Mouse (Mus musculus): ENCODE results near the gene Sema4d.

The Sema4d gene

DNA sequence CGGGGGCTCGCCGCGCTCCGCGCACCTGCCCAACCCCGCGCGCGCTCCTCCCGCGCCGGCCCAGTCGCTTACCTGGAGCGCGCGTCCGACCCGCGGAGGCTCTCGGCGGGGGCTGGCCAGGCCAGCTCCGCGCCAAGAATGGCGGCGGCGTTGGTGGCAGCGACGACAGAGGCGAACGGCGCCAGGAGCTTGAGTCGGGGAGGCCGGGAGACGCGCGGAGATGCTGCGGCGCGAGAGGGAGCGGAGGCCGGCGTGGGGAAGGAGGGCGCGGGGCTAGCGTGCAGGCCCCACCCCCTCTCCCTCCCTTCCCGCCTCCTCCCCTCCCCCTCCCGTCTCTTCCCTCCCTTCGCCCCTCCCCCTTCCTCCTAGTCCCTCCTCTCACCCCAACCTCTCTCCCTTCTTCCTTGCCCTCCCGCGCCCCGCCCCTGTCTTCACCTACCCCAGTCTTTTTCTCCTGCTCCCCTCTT is at the start of gene Sema4d:
Sema4d (minus strand) TSS at position 323 of the 467 bp plus-strand sequence.
- in situ Hi-C loops (cut with MboI): no loop called here

DNA sequence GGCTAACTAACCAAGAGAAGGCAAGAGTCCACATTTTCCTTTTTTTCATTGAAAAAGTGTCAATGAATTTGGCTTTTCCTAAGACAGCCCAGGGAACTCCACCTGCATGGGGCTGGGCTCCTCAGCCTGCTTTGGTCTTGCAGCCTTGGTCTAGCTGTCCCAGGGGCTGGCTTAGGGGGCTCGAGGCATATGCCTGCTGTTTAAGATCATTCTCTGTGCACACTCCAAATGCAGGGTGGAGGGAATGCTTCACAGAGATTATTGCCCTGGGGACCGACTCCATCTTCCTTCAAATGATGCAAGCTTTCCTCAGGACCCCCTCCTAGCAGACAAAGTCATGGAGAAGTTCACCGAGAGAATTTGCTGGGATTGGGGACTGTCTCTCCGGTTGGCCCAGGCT is 49.8 kb upstream of the Sema4d start:
- in situ Hi-C loops (cut with MboI): loop anchor here (10.0 to 25.0 kb wide), 2 partner anchors 802 to 1144 kb away; partner anchors contain the start of gene Nfil3

GRCm38 (mm10) chr13:51842773-51843172 is 49.2 kb upstream of the Sema4d start:
- in situ Hi-C loops (cut with MboI): loop anchor here (10.0 to 25.0 kb wide), 2 partner anchors 802 to 1145 kb away; partner anchors contain the start of gene Nfil3

DNA sequence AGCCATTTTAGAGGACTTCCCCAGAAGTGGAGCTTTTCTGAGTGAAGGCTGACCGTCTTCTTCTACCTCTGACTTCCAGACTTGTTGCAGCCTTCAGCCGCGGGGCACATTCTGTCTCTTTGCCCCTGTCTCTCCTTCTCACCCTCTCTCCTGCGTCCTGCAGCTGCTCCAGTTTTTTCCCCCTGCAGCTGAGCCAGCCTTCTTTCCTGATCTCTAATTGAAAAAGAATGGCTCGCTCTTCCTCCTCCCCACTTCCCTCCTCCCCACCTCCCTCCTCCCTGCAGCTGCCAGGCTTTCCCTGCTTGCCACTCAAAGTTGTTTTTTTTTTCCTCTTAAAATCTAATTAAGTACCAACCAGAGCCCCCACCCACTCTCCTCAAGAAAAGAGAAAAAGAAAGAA is 48.6 kb upstream of the Sema4d start:
- in situ Hi-C loops (cut with MboI): loop anchor here (10.0 to 25.0 kb wide), 2 partner anchors 803 to 1145 kb away; partner anchors contain the start of gene Nfil3

- in situ Hi-C loops (cut with MboI): loop anchor here (10.0 to 25.0 kb wide), 2 partner anchors 803 to 1146 kb away; partner anchors contain the start of gene Nfil3
Measured at GRCm38 (mm10) chr13:51841541-51842115, 48.1 kb upstream of the Sema4d start.

DNA sequence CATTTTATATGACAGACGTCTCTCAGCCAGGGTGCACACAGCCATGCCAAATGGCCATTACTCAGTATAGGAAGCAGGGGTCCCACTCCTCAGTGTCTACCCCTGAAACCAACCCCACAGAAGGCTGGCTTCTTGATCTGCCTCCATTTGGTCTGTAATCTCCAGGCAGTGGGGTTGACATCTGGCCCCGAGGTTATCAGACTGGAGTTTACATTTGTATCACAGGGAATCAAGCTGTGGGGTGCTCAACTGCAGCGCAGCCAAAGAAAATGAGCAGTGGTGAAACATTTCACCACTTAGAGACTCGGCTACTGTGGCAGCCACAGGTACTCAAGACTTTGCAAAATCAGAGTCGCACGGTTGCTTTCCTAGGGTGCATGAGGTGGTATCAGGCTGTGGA is 47.2 kb upstream of the Sema4d start:
- in situ Hi-C loops (cut with MboI): loop anchor here (10.0 to 25.0 kb wide), 2 partner anchors 804 to 1147 kb away; partner anchors contain the start of gene Nfil3

- in situ Hi-C loops (cut with MboI): loop anchor here (10.0 to 25.0 kb wide), 2 partner anchors 805 to 1148 kb away; partner anchors contain the start of gene Nfil3
Measured at GRCm38 (mm10) chr13:51839250-51840026, 45.9 kb upstream of the Sema4d start.

- in situ Hi-C loops (cut with MboI): loop anchor here (25.0 kb wide), 1 partner anchor 1150 kb away; the partner anchor contains the start of gene Nfil3
Measured at GRCm38 (mm10) chr13:51837402-51837801, 43.9 kb upstream of the Sema4d start.

DNA sequence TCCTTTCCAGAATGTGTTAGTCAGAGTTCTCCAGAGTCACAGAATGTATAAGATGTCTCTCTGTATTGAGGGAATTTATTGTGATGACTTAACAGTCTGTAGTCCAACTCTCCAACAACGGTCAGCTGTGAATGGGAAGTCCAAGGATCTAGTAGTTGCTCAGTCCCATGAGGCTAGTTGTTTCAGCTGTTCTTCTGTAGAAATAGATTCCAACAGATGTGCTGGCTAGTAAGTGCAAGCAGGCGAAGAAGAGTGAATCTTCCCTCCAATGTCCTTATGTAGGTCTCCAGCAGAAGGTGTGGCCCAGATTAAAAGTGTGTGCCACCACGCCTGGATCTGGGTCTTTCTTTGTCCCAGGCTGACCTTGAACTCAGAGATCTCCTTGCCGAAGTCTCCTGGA is 41.7 kb upstream of the Sema4d start:
- in situ Hi-C loops (cut with MboI): loop anchor here (25.0 kb wide), 1 partner anchor 1152 kb away; the partner anchor contains the start of gene Nfil3

- in situ Hi-C loops (cut with MboI): loop anchor here (25.0 kb wide), 1 partner anchor 1153 kb away; the partner anchor contains the start of gene Nfil3
Measured at GRCm38 (mm10) chr13:51834520-51834919, 41.0 kb upstream of the Sema4d start.

- in situ Hi-C loops (cut with MboI): loop anchor here (25.0 kb wide), 1 partner anchor 1153 kb away; the partner anchor contains the start of gene Nfil3
Measured at GRCm38 (mm10) chr13:51834024-51834423, 40.5 kb upstream of the Sema4d start.

DNA sequence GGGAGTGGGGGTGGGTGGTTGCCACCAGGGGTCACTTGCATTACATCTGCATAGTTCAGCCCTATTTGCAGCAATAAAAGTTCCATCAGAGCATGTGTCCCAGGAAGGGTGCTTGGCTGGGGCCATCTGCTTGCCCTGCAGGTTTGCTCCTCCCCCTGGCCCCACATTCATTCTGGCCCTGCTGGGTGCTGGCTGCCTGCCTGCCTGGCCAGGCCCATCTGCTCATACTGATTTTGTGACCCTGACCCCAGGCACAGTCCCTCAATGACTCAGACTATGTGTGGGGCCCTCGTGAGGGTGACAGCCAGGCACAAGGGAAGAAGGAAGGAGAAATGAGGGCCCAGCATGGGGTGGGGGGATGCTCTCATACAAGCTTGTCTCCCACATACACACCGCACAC is 40.1 kb upstream of the Sema4d start:
- in situ Hi-C loops (cut with MboI): loop anchor here (25.0 kb wide), 1 partner anchor 1154 kb away; the partner anchor contains the start of gene Nfil3

DNA sequence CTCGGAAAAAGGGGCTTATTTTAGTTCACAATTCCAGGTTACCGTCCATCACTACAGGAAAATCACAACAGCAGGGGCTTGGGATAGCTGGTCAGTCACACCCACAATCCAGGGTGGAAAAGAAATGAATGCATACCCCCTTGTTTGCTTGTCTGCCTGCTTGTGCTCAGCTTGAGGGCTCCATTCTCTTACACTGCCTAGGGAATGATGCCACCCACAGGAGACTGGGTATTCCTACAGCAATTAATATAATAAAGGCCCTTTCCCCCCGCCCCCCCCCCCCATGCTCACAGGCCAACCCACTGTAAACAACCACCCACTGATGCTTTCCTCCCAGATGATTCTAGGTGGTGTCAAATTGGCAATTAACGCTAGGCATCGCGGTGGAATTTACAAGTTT is 38.9 kb upstream of the Sema4d start:
- in situ Hi-C loops (cut with MboI): loop anchor here (25.0 kb wide), 1 partner anchor 1155 kb away; the partner anchor contains the start of gene Nfil3

GRCm38 (mm10) chr13:51830744-51831450 is 37.4 kb upstream of the Sema4d start:
- in situ Hi-C loops (cut with MboI): loop anchor here (25.0 kb wide), 1 partner anchor 1156 kb away; the partner anchor contains the start of gene Nfil3

DNA sequence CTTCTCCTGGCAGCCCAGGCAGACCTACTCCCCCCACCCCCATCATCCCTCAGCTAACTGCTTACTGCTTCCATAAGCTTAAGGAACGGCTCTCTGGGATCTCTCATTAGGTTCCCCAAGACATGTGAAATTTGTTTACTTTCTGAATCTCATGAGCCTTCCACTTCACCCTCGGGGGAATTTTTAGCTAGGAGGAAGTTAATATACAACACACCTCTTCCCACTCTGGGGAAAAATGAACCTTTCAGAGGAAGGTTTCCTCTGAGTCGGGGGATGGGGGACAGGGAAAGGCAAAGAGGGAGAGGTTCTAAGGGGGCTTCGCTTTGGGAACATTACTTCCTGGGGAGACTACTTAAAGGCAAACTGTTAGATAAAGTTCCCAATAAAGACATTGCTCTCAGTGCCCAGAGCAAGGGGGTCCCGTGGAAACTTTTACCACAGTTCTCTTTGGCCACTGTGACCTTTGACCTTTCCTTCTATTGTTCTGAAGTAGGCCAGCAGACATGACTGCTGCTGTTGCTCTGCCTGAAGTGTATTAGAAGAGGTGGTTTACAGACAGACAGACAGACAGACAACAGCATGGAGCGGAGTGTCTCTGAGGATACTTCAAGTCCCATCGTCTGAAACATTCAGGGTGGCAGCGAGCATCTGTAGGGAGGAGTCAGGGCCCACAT is 30.4 kb upstream of the Sema4d start:
- in situ Hi-C loops (cut with MboI): no loop called here

GRCm38 (mm10) chr13:51821988-51822387 is 28.4 kb upstream of the Sema4d start:
- in situ Hi-C loops (cut with MboI): no loop called here

DNA sequence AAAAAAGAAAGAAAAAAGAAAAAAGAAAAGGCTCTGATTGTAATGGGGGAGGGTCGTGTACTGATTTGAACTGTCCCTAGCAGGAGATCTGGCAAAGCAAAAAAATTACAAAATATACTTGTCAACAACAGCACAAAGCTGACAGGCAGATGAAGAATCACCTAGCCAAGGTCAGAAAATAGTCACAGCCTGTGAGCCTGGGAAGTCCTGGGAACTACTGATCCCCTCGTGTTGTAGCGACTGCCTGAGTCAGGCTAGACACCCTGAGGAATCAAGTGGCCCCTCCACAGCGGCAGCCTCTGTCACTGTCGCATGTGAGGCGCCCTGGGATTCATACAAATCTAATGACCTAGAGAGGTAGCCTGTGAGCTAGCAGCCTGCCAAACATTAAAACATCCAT is 25.8 kb upstream of the Sema4d start:
- in situ Hi-C loops (cut with MboI): loop anchor here (10.0 kb wide), 1 partner anchor 95 kb away; no protein-coding TSS in a partner anchor

DNA sequence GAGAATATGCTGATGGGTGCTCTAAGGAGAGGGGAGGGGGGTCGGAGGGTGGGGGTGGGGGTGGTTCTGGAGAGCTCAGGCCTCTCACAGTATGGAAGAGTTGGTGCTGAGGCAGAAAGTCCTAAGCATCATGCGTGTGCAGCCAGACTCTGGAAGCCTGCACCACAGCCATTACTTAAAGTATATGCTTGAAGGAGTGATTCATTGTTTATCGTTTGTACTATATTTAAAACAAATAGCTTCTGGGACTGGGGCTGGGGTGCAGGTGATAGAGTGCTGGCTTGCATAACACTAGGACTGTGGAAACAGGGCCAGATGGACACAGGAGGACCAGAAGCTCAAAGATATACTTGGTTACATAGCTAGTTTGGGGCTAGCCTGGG is 25.4 kb upstream of the Sema4d start:
- in situ Hi-C loops (cut with MboI): loop anchor here (10.0 kb wide), 1 partner anchor 94 kb away; no protein-coding TSS in a partner anchor

GRCm38 (mm10) chr13:51818170-51818943 is 24.8 kb upstream of the Sema4d start:
- in situ Hi-C loops (cut with MboI): loop anchor here (10.0 kb wide), 1 partner anchor 94 kb away; no protein-coding TSS in a partner anchor

DNA sequence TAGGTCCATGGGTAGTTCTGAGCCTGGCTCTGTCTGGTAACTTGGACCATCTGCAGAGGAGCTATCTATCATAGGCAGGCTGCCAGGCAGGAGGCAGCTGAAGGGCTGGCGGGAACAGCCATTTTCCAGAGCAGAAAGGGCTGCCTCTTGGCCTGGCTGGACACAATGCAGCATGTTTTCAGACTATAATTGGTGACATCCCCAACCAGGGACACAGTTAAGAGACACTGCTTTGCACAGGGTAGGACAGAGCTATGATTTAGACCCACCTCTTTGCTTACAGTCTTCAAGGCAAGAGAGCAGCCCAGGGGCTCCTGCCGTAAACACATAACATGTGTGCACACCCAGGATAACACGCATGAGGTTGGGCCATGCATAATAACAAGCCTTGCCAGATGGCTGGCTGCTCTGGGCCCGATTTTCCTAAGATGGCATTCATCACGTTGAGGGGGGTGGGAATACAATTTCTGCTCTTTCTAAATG is 23.1 kb upstream of the Sema4d start:
- in situ Hi-C loops (cut with MboI): loop anchor here (10.0 kb wide), 1 partner anchor 92 kb away; no protein-coding TSS in a partner anchor
